Mouse (Mus musculus) testis, adult 2 months (tissue): ENCODE results near the gene Med27. TPM values are rescaled to one million over a fixed set of nuclear protein-coding genes. Genes with fewer than 3 reads are reported as not detected.

ENCODE experiments used
- H3K27ac ChIP-seq: fragments of 200-500 bp; 2 replicates; pipeline ENCODE4 v1.5.1; 2012; ENCODE audit warnings: low read depth, low read length; ENCODE audit not compliant: control insufficient read depth, insufficient read depth
- H3K27me3 ChIP-seq: fragments of 200-500 bp; 2 replicates; pipeline ENCODE4 v1.6.1; 2012; ENCODE audit warnings: mild to moderate bottlenecking, low read length, moderate library complexity; ENCODE audit not compliant: control insufficient read depth, insufficient read depth
- H3K36me3 ChIP-seq: fragments of 200-500 bp; 2 replicates; pipeline ENCODE4 v1.6.1; 2012; ENCODE audit warnings: mild to moderate bottlenecking, low read length; ENCODE audit not compliant: control insufficient read depth, insufficient read depth
- H3K4me1 ChIP-seq: fragments of 200-500 bp; 2 replicates; pipeline ENCODE4 v1.6.1; 2012; ENCODE audit warnings: low read length; ENCODE audit not compliant: control insufficient read depth, insufficient read depth
- H3K4me3 ChIP-seq: fragments of 200-500 bp; 2 replicates; pipeline ENCODE4 v1.5.1; 2012; ENCODE audit warnings: low read depth, mild to moderate bottlenecking, low read length, moderate library complexity, mixed read lengths; ENCODE audit not compliant: control insufficient read depth
- CTCF ChIP-seq: fragments of 200-500 bp; IDR thresholded peaks from 2 replicates; pipeline ENCODE4 v1.5.1; 2012; ENCODE audit warnings: low read depth, mild to moderate bottlenecking, inconsistent platforms, low read length, moderate library complexity; ENCODE audit not compliant: control insufficient read depth, insufficient read depth, insufficient replicate concordance
- POLR2A ChIP-seq: fragments of 200-500 bp; IDR thresholded peaks from 2 replicates; pipeline ENCODE4 v1.6.1; 2012; ENCODE audit warnings: low read depth, mild to moderate bottlenecking, inconsistent platforms, low read length, moderate library complexity; ENCODE audit not compliant: control insufficient read depth
- polyA plus RNA-seq: library from polyadenylated mRNA; depleted of rRNA; stranded (reverse); fragments of >200 nt; gene quantifications from 2 replicates; pipeline ENCODE4 v1.2.3, GENCODE M21; 2012

The Med27 gene
- polyA plus RNA-seq, 1 experiment = 35.5 TPM

DNA sequence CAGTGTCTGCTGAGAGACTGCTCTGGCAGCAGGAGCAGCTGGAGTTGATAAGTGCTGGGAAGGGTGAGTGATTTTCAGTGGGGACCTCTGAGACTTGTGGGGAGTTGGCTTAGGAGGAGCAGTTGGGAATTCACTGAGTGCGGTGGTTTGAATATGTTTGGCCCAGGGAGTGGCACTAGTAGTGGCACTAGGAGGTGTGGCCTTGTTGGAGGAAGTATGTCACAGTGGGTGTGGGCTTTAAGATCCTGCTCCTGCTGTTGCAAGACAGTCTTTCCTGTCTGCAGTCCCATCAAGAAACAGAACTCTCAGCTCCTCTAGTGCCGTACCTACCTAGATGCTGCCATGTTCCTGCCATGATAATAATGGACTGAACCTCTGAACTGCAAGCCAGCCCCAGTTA lies 115.2 kb downstream of the Med27 start:
- no peak for TF ChIP-seq CTCF
- no peak for TF ChIP-seq POLR2A
- H3K27ac ChIP-seq = no peak overlapping the region
- H3K36me3 ChIP-seq = no peaks in the 10 kb centered on the region
- no peaks in the 10 kb centered on the region for H3K4me1 ChIP-seq
- H3K4me3 ChIP-seq = no peak overlapping the region
- no peaks in the 10 kb centered on the region for H3K27me3 ChIP-seq

- H3K4me3 ChIP-seq = no peak overlapping the region
- no peaks in the 10 kb centered on the region for H3K4me1 ChIP-seq
- H3K27me3 ChIP-seq = no peaks in the 10 kb centered on the region
- H3K36me3 ChIP-seq = no peaks in the 10 kb centered on the region
- H3K27ac ChIP-seq = no peak overlapping the region
- no peak for TF ChIP-seq POLR2A
- no peak for TF ChIP-seq CTCF
Measured at GRCm38 (mm10) chr2:29463039-29463585, 116.5 kb downstream of the Med27 start.

GRCm38 (mm10) chr2:29464851-29465648 lies 118.4 kb downstream of the Med27 start:
- H3K27me3 ChIP-seq = no peaks in the 10 kb centered on the region
- TF ChIP-seq POLR2A = no peak
- no peak for TF ChIP-seq CTCF
- H3K27ac ChIP-seq = no peak overlapping the region
- H3K36me3 ChIP-seq = no peaks in the 10 kb centered on the region
- H3K4me3 ChIP-seq = no peak overlapping the region
- no peaks in the 10 kb centered on the region for H3K4me1 ChIP-seq

- Histone ChIP-seq H3K27me3 (no peaks in the 10 kb centered on the region), H3K36me3 (no peaks in the 10 kb centered on the region), H3K27ac (no peak overlapping the region), H3K4me1 (no peaks in the 10 kb centered on the region), H3K4me3 (no peak overlapping the region)
- no peak for TF ChIP-seq POLR2A
- no peak for TF ChIP-seq CTCF
Measured at GRCm38 (mm10) chr2:29465649-29466137, 119.1 kb downstream of the Med27 start.

DNA sequence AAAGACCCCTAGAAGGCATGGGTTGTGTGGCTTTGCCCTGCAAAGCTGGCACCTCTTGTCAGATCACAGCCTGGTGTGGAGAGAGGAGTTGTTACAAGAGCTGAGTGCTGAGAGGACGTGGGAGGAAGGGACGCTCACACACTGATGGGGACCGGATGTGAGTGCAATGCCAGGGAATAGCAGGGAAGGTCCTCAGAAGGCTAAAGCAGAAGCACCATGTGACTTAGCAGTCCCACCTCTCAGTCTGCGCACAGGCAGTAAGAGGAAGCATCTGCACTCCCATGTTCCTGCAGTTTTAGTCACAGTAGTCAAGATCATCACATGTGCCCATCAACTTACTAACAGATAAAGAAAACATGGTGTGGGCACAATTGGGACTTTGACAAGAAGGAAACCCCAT lies 119.8 kb downstream of the Med27 start:
- no peaks in the 10 kb centered on the region for H3K27me3 ChIP-seq
- no peak for TF ChIP-seq POLR2A
- no peak for TF ChIP-seq CTCF
- H3K27ac ChIP-seq = no peak overlapping the region
- H3K4me1 ChIP-seq = no peaks in the 10 kb centered on the region
- H3K4me3 ChIP-seq = no peak overlapping the region
- H3K36me3 ChIP-seq = no peaks in the 10 kb centered on the region

GRCm38 (mm10) chr2:29468517-29468936 lies 121.9 kb downstream of the Med27 start:
- no peak overlapping the region for H3K27ac ChIP-seq
- TF ChIP-seq CTCF (no peak), POLR2A (no peak)
- no peaks in the 10 kb centered on the region for H3K36me3 ChIP-seq
- no peaks in the 10 kb centered on the region for H3K4me1 ChIP-seq
- no peaks in the 10 kb centered on the region for H3K27me3 ChIP-seq
- no peak overlapping the region for H3K4me3 ChIP-seq

- TF ChIP-seq POLR2A (no peak), CTCF (no peak)
- H3K36me3 ChIP-seq = no peaks in the 10 kb centered on the region
- H3K4me3 ChIP-seq = no peak overlapping the region
- no peaks in the 10 kb centered on the region for H3K27me3 ChIP-seq
- H3K4me1 ChIP-seq = no peaks in the 10 kb centered on the region
- no peak overlapping the region for H3K27ac ChIP-seq
Measured at GRCm38 (mm10) chr2:29472952-29473437, 126.4 kb downstream of the Med27 start.

DNA sequence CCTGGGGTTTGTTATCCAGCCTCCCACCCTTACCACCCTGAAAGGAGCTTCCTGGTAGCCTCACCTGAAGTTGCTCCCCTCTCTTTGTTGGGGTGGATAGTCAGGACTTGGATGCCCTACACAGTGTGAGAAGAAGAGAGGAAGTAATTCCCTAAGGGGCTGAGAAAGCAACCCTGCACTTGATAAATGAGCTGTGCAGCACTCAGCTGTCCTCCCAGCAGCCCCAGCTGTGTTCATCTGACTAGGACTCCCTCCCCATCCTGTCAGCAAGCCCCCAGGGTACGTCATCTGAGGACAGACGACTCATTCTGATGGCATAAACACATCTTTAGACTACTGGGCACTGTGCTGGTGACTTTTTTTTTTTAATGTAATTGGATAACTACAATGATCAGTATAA lies 127.3 kb downstream of the Med27 start:
- H3K4me1 ChIP-seq = no peaks in the 10 kb centered on the region
- no peak overlapping the region for H3K4me3 ChIP-seq
- no peaks in the 10 kb centered on the region for H3K36me3 ChIP-seq
- no peak overlapping the region for H3K27ac ChIP-seq
- H3K27me3 ChIP-seq = no peaks in the 10 kb centered on the region
- no peak for TF ChIP-seq POLR2A
- no peak for TF ChIP-seq CTCF
